Mouse (Mus musculus) heart, postnatal 0 days (tissue): ENCODE data around the gene Tmem265.

Experiments used
- CTCF ChIP-seq: IDR thresholded peaks from 2 replicates; pipeline ENCODE4 v1.5.1; 2016; ENCODE audit warnings: antibody characterized with exemption, control low read depth, low read depth
- EP300 ChIP-seq: IDR thresholded peaks from 2 replicates; pipeline ENCODE4 v1.6.1; 2016; ENCODE audit warnings: antibody characterized with exemption, low read depth

- TF ChIP-seq CTCF, result peak; percentile 29
- TF ChIP-seq EP300, result 0 out of 2 replicates have a peak, but pooled peaks have one; percentile 15
Measured at GRCm38 (mm10) chr7:127564381-127565150, 3.4 kb downstream of the Tmem265 start.
